Mouse (Mus musculus) liver, adult 2 months (tissue): Measurements from ENCODE around the gene Gm128.

Experiments used
- CTCF ChIP-seq: fragments of 200-500 bp; IDR thresholded peaks from 2 replicates; pipeline ENCODE4 v1.5.1; 2011; ENCODE audit warnings: low read depth, low read length, control low read depth
- POLR2A ChIP-seq: fragments of 200-500 bp; IDR thresholded peaks from 2 replicates; pipeline ENCODE4 v1.6.1; 2011; ENCODE audit warnings: low read length, control low read depth; ENCODE audit not compliant: insufficient read depth; ENCODE audit errors: extremely low read depth

DNA sequence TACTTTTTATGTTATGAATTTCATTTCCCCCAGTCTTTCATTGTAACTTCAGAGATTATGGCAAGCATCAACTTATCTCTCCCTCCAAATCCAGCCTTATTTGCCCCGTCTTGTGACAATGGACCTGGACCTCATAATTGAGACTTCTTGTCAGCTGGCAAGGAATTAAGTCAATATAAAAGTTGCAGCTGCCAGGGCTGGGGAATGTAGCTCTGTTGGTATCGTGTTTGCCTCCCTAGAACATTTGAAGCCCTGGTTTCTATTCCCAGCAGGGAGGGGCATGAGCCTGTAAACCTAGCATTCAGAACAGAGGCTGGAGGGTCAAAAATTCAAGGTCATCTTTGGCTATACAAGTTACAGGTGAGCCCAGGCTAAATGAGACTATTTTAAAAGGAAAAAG, 45.6 kb downstream of the Gm128 start:
- no peak for TF ChIP-seq POLR2A
- no peak for TF ChIP-seq CTCF
